Mouse (Mus musculus) spleen, postnatal 4 days (tissue): Measurements from ENCODE around the gene Cd55.
"Not testable (repeated sequence)": the region's sequence is repeated elsewhere in the genome, so short reads cannot be mapped to it uniquely, and the experiment has no call there.

Source experiments
- DNase-seq, 2 experiments: peaks; one replicate each; pipeline ENCODE4 v3.0.0; 2022; ENCODE audit warnings: low spot score in 2 of 2

The Cd55 gene

GRCm38 (mm10) chr1:130422664-130423111 lies 39.9 kb downstream of the Cd55 start, which contains the start of gene Cd55b:
Gene Cd55b, minus strand, starts transcription at chr1:130423009.
- DNase-seq: peak; percentile 14 to 58

- not testable (repeated sequence) for DNase-seq
Observed at GRCm38 (mm10) chr1:130422033-130422432, 40.5 kb downstream of the Cd55 start.

GRCm38 (mm10) chr1:130397109-130397508 lies 65.4 kb downstream of the Cd55 start:
- not testable (repeated sequence) for DNase-seq
